Mouse (Mus musculus) monocyte, adult 5-6 weeks (primary cell): ENCODE measurements around the gene Klhdc4. TPM values are rescaled to one million over a fixed set of nuclear protein-coding genes. Genes with fewer than 3 reads are reported as not detected.

Experiments used
- ATAC-seq: fragments of 153-309, 156-312 bp; replicated peaks from 2 replicates; pipeline ENCODE4 v1.8.0; 2017; ENCODE audit warnings: mild to moderate bottlenecking; ENCODE audit not compliant: low TSS enrichment, insufficient number of reproducible peaks, severe bottlenecking, poor library complexity, low FRiP score
- total RNA-seq: library from RNA; stranded (forward); fragments of 200-1000, 200-491, 200-594 nt; gene quantifications from 3 replicates; pipeline ENCODE4 v1.2.3, GENCODE M21; 2017

The Klhdc4 gene
- total RNA-seq, 1 experiment from 2014 or later = 53.1 TPM

GRCm38 (mm10) chr8:121769621-121770020 lies 59.7 kb downstream of the Klhdc4 start:
- no peak for ATAC-seq

DNA sequence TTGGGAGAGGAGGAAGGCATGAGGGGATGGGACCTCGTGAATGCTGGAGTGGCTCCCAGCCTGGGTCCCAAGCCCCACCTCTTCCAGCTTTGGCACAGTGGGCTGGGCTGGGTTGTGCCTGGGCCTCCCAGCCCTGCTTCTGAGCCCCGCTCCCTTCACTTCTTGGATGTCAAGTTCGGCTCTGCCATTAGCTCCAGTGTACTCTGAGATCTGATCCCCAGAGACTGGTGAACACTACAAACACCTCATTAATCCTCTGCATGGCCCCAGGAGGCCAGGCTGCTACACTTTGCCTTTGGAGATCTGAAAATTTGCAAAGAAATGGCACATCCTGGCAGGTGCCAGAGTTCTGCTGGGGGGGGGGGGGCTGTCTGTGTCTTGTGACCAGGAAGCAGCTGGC lies 60.3 kb downstream of the Klhdc4 start:
- no peak for ATAC-seq

GRCm38 (mm10) chr8:121765594-121766138 lies 63.7 kb downstream of the Klhdc4 start:
- ATAC-seq = no peak

DNA sequence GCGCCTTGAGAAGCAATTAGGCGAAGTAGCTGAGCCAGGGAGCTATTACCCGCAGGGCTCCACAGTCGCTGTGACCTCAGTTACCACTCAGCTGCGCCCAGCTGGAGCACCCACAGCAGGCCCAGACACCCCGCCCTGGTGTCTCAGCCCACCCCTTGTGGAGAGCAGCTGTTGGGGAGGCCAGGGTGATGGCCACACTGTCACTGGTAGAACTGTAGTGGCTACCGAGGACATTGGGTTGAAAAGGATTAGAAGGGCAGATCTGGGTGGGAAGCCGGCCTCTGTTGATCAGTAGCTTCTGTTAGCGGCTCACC lies 65.7 kb downstream of the Klhdc4 start:
- ATAC-seq = no peak

- no peak for ATAC-seq
Observed at GRCm38 (mm10) chr8:121762999-121763699, 66.2 kb downstream of the Klhdc4 start.

- no peak for ATAC-seq
Observed at GRCm38 (mm10) chr8:121761480-121761879, 67.9 kb downstream of the Klhdc4 start.

- no peak for ATAC-seq
Observed at GRCm38 (mm10) chr8:121760484-121760883, 68.9 kb downstream of the Klhdc4 start.

DNA sequence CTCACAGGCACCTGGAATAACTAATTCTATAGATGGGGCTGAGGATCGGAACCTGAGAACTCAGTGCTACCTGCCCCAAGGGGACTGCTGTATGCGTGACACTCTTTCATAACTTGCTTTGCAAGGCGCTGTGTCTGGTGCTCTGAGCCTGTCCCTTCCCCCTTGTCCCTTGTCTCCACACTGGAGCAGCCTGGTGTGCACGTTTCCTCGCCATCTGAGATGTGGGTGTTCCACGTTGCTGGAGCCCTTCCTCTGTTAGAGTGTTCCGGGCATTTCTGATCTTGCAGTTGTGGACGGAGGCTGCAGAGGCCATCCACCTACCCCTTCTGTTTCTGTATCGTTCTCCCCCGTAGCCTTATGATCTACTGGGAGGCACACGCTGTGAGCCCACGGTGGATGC lies 70.9 kb downstream of the Klhdc4 start:
- no peak for ATAC-seq

DNA sequence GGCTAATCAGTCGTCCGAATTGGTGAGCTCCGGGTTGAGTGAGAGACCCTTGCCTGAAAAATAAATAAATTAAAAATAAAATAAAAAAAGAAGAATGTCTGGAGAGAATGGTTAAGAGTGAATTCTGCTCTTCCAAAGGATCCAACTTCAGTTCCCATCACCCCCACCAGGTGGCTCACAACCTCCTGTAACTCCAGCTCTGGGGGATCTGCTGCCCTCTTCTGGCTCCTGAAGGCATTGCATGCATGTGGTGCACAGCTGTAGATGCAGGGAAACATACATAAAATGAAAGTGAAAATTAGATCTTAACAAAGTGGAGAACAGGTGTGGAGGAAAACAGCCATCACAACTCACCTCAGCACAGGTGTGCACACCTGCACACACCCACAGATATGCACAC lies 78.0 kb downstream of the Klhdc4 start:
- peak; percentile 64 for ATAC-seq

GRCm38 (mm10) chr8:121750512-121750911 lies 78.9 kb downstream of the Klhdc4 start:
- no peak for ATAC-seq

DNA sequence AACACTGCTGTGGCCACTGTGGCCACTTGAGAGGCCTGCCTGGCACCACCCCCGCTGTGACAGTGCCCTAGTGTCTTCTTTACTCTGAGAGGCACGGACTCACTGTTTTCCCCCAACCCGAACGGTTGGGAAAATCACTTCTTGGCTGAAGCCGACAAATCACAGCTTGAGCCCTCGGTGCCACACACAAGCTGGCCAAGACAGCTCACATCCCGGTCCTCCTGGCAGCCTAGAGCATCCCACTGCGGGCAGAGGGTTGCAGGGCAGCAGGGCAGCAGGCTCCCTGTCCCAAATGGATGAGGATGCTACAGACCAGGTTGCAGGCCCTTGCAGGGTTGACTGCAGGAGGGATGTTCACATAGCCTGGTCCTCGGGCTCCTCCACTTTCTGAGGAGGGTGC lies 79.9 kb downstream of the Klhdc4 start:
- no peak for ATAC-seq

Other genes with a start within 250 kb of the Klhdc4 start
- gene Map1lc3b, start 239.2 kb downstream of the Klhdc4 start, total RNA-seq = 141 to 166 TPM (median 161 TPM) in 3 replicates
- 0.19 to 0.21 TPM in 2 of 3 replicates, not detected in the other for gene Zcchc14, start 176.7 kb downstream of the Klhdc4 start, total RNA-seq
- gene Jph3, start 99.9 kb downstream of the Klhdc4 start, total RNA-seq = not detected in 3 replicates
- 3.1 to 5.1 TPM (median 4.9 TPM) in 3 replicates for gene Slc7a5, start 78.1 kb upstream of the Klhdc4 start, total RNA-seq
- gene Car5a, start 115.3 kb upstream of the Klhdc4 start, total RNA-seq = not detected in 3 replicates
- gene Banp, start 120.2 kb upstream of the Klhdc4 start, total RNA-seq = 23.5 to 63.3 TPM (median 27.5 TPM) in 3 replicates